27 mouse cellular contexts compared by ENCODE assay signal in genomic region chr1:18961889-18962288, GRCm38 (mm10).
A peak's percentile ranks its signal among the peaks of the same experiment; 100 is the strongest.
DNase-seq lines count a peak whose midpoint lies in the region; ATAC-seq and TF ChIP-seq lines count a peak whose summit lies in the region.
"Had no signal": no experiment of that assay in that cellular context is flagged by ENCODE, and none has a peak within 500 bp of the region (broad histone marks: within the 10 kb centered on the region; RNA-seq: fewer than 3 reads in every experiment).

No protein-coding gene starts in this region.

- TF ChIP-seq CTCF in heart, postnatal 0 days (IDR thresholded peaks at IDR 0.05; ENCODE audit: low read depth), result no peak

- peak overlapping the region; percentile 38; the same call in 1 of the 2 replicates for H3K4me2 ChIP-seq in heart, embryonic 14.5 days (ENCODE audit: low read length)
- H3K4me2 ChIP-seq in heart, postnatal 0 days (ENCODE audit: low read depth, low read length), result peak overlapping the region; percentile 26; the same call in 1 of the 2 replicates
- H3K4me2 ChIP-seq: embryonic facial prominence, embryonic 15.5 days; hindbrain, embryonic 14.5 days had no signal

- H3K27me3 ChIP-seq in heart, embryonic 14.5 days (ENCODE audit: control insufficient read depth, insufficient read depth, low read length), result no peaks in the 10 kb centered on the region
- no peaks in the 10 kb centered on the region for H3K27me3 ChIP-seq in heart, postnatal 0 days (ENCODE audit: control insufficient read depth, insufficient read depth, low read length)
- H3K27me3 ChIP-seq: CH12.LX; embryonic facial prominence, embryonic 15.5 days had no signal

- peaks cover 1 to 11% of the 10 kb centered on the region in 2 experiments; a peak in 3 of 4 replicates for H3K4me1 ChIP-seq in heart, embryonic 14.5 days (ENCODE audit: control insufficient read depth in 2 of 2, insufficient read depth in 2 of 2, low read length in 2 of 2)
- peaks cover 6% of the 10 kb centered on the region; the same call in 1 of the 2 replicates for H3K4me1 ChIP-seq in heart, postnatal 0 days (ENCODE audit: control insufficient read depth, insufficient read depth)

- no peak for DNase-seq in frontal cortex, postnatal 25 days (ENCODE audit: low spot score in 2 of 2)
- no peak for DNase-seq in heart, postnatal 14 days
- no peak for DNase-seq in heart, postnatal 0 days (ENCODE audit: low spot score)
- no peak for DNase-seq in heart, postnatal 36 days
- DNase-seq in brain, adult 2 months (ENCODE audit: low read depth, low spot score), result peak; percentile 53
- DNase-seq: adrenal gland, adult 2 months; adrenal gland, postnatal 14 days; B cell, adult 2 months; cerebellum, adult 11-12 months; cerebellum, adult 8-10 months; cerebellum, postnatal 36 days; embryo, embryonic 11 days; forebrain, postnatal 0 days; gastrocnemius, postnatal 10 days; gastrocnemius, postnatal 36 days; kidney, adult 18-20 months; kidney, adult 9 months had no signal

- intact Hi-C loops in heart, postnatal 14 days (cut with DNase I), result no loop called here
- intact Hi-C loops in heart, postnatal 36 days (cut with DNase I), result no loop called here

- peak; percentile 93 for ATAC-seq in frontal cortex, adult (ENCODE audit: low TSS enrichment)
- ATAC-seq in heart, embryonic 14.5 days (ENCODE audit: insufficient number of reproducible peaks, insufficient read depth, low FRiP score, low read depth), result no peak
- ATAC-seq in heart, postnatal 0 days (ENCODE audit: insufficient read depth, low read depth), result no peak
- ATAC-seq: forebrain, embryonic 14.5 days; forebrain, postnatal 0 days; hindbrain, postnatal 0 days; inflammation-experienced regulatory T-cells, adult 6 months; intestine, embryonic 16.5 days had no signal

- no peaks in the 10 kb centered on the region for H3K36me3 ChIP-seq in heart, embryonic 14.5 days (ENCODE audit: control insufficient read depth, insufficient read depth, low read length)
- no peaks in the 10 kb centered on the region for H3K36me3 ChIP-seq in heart, postnatal 0 days (replicated peaks; ENCODE audit: control insufficient read depth, insufficient read depth, low read length)
- H3K36me3 ChIP-seq: embryonic facial prominence, embryonic 15.5 days; G1E had no signal

- H3K9me3 ChIP-seq in heart, embryonic 14.5 days (ENCODE audit: control insufficient read depth, low read length), result no peaks in the 10 kb centered on the region
- H3K9me3 ChIP-seq in heart, postnatal 0 days (replicated peaks; ENCODE audit: control insufficient read depth, low read length), result no peaks in the 10 kb centered on the region
- H3K9me3 ChIP-seq: embryonic facial prominence, embryonic 15.5 days had no signal

- H3K4me3 ChIP-seq in heart, embryonic 14.5 days (ENCODE audit: control insufficient read depth in 1 of 2, insufficient read depth in 1 of 2, low read depth in 1 of 2, low read length in 2 of 2), result no peak overlapping the region
- H3K4me3 ChIP-seq in heart, postnatal 0 days (ENCODE audit: low read depth, low read length), result no peak overlapping the region
- H3K4me3 ChIP-seq: embryonic facial prominence, embryonic 15.5 days had no signal

- H3K9ac ChIP-seq in heart, embryonic 14.5 days (ENCODE audit: low read length), result no peak overlapping the region
- no peak overlapping the region for H3K9ac ChIP-seq in heart, postnatal 0 days (replicated peaks; ENCODE audit: low read depth, low read length)
- H3K9ac ChIP-seq: embryonic facial prominence, embryonic 15.5 days; forebrain, postnatal 0 days; hindbrain, embryonic 14.5 days had no signal

- no peak for TF ChIP-seq EP300 in heart, postnatal 0 days (IDR thresholded peaks at IDR 0.05; ENCODE audit: low read depth)

- WGBS in heart, embryonic 14.5 days, result 42% methylated on average over 3 of the region's 3 CpGs
- WGBS in heart, postnatal 0 days, result 30% methylated on average over 3 of the region's 3 CpGs

- H3K27ac ChIP-seq in heart, embryonic 14.5 days (replicated peaks in 1 of 2; ENCODE audit: control insufficient read depth in 1 of 2, insufficient read depth in 1 of 2, low read depth in 2 of 2, low read length in 2 of 2), result 0 out of 4 replicates have a peak overlapping the region, but pooled peaks of 1 of the 2 experiments have one; percentile 28
- no peak overlapping the region for H3K27ac ChIP-seq in heart, postnatal 0 days (ENCODE audit: low read depth)
- H3K27ac ChIP-seq: embryonic facial prominence, embryonic 15.5 days; hindbrain, embryonic 14.5 days; hindbrain, postnatal 0 days had no signal
